Mouse (Mus musculus) stomach, embryonic 14.5 days (tissue): ENCODE measurements around the gene Tex35. TPM values are rescaled to one million over a fixed set of nuclear protein-coding genes. Genes with fewer than 3 reads are reported as not detected.

Experiments used
- ATAC-seq: fragments of 200-750 bp; cut with Nextera tagmentation; 2 replicates; pipeline ENCODE4 v1.8.0; 2017; ENCODE audit warnings: low read depth, moderate TSS enrichment; ENCODE audit not compliant: insufficient number of reproducible peaks, insufficient read depth, low FRiP score
- H3K27ac ChIP-seq: fragments of 300-500 bp; sonication (generic); 2 replicates; pipeline ENCODE4 v1.5.1; 2014; ENCODE audit warnings: mild to moderate bottlenecking, low read length, moderate library complexity, mixed read lengths
- H3K27me3 ChIP-seq: fragments of 300-500 bp; sonication (generic); 2 replicates; pipeline ENCODE4 v1.6.1; 2014; ENCODE audit warnings: low read length, control low read depth, mixed read lengths; ENCODE audit not compliant: control insufficient read depth, insufficient read depth
- H3K36me3 ChIP-seq: fragments of 300-500 bp; sonication (generic); 2 replicates; pipeline ENCODE4 v1.6.1; 2014; ENCODE audit warnings: mild to moderate bottlenecking, control low read depth, low read length, moderate library complexity, mixed read lengths; ENCODE audit not compliant: control insufficient read depth, insufficient read depth
- H3K4me1 ChIP-seq: fragments of 300-500 bp; sonication (generic); 2 replicates; pipeline ENCODE4 v1.6.1; 2014; ENCODE audit warnings: low read length, control low read depth, mixed read lengths; ENCODE audit not compliant: control insufficient read depth, insufficient read depth
- H3K4me2 ChIP-seq: fragments of 300-500 bp; sonication (generic); replicated peaks from 2 replicates; pipeline ENCODE4 v1.6.1; 2014; ENCODE audit warnings: low read depth, low read length, control low read depth
- H3K4me3 ChIP-seq: fragments of 300-500 bp; sonication (generic); 2 replicates; pipeline ENCODE4 v1.5.1; 2014; ENCODE audit warnings: low read depth, low read length, control low read depth
- H3K9ac ChIP-seq: fragments of 300-500 bp; sonication (generic); replicated peaks from 2 replicates; pipeline ENCODE4 v1.6.1; 2014; ENCODE audit warnings: low read depth, mild to moderate bottlenecking, control low read depth, low read length, moderate library complexity, mixed read lengths
- H3K9me3 ChIP-seq: fragments of 300-500 bp; sonication (generic); 2 replicates; pipeline ENCODE4 v1.6.1; 2016; ENCODE audit warnings: low read depth, low read length, control low read depth; ENCODE audit not compliant: control insufficient read depth
- WGBS: fragments of 180-500 bp; shearing (Covaris S2); extraction: QIAGEN DNeasy Blood & Tissue Kit; methylation state at CpG from one replicate; pipeline ENCODE4 v1.1.7; 2014; 5-methylcytosine and 5-hydroxymethylcytosine counted together
- polyA plus RNA-seq: library from polyadenylated mRNA; unstranded; fragments of >200 nt; fragmentation: Nextera tagmentation; extraction: Ambion mirVana; gene quantifications from 2 replicates; pipeline ENCODE4 v1.2.1, GENCODE M21; 2014

Tex35 gene
- polyA plus RNA-seq, 1 experiment from 2014 or later = not detected

- 83% methylated on average over 2 of the region's 2 CpGs for WGBS
These were observed 19.7 kb upstream of the Tex35 start for GRCm38 (mm10) chr1:157128219-157128618.

GRCm38 (mm10) chr1:157123836-157124235 lies 15.4 kb upstream of the Tex35 start:
- no peaks in the 10 kb centered on the region for H3K4me1 ChIP-seq
- no peak overlapping the region for H3K27ac ChIP-seq
- H3K36me3 ChIP-seq = no peaks in the 10 kb centered on the region
- no peaks in the 10 kb centered on the region for H3K9me3 ChIP-seq
- no peaks in the 10 kb centered on the region for H3K27me3 ChIP-seq
- H3K4me3 ChIP-seq = no peak overlapping the region
- ATAC-seq = no peak
- WGBS = 37% methylated on average over 3 of the region's 3 CpGs
- no peak overlapping the region for H3K9ac ChIP-seq
- H3K4me2 ChIP-seq = no peak overlapping the region

More at GRCm38 (mm10) chr1:157128219-157128618, 19.7 kb upstream of the Tex35 start:
- Histone ChIP-seq H3K27ac (no peak overlapping the region), H3K9ac (no peak overlapping the region), H3K36me3 (no peaks in the 10 kb centered on the region), H3K4me1 (no peaks in the 10 kb centered on the region), H3K9me3 (no peaks in the 10 kb centered on the region), H3K4me2 (no peak overlapping the region), H3K4me3 (no peak overlapping the region), H3K27me3 (no peaks in the 10 kb centered on the region)
- no peak for ATAC-seq

- Histone ChIP-seq H3K4me3 (no peak overlapping the region), H3K36me3 (no peaks in the 10 kb centered on the region), H3K27me3 (no peaks in the 10 kb centered on the region), H3K27ac (no peak overlapping the region), H3K4me2 (no peak overlapping the region), H3K9me3 (no peaks in the 10 kb centered on the region), H3K9ac (no peak overlapping the region), H3K4me1 (no peaks in the 10 kb centered on the region)
- ATAC-seq = no peak
- 74% methylated on average over 6 of the region's 6 CpGs for WGBS
These were observed 10.7 kb upstream of the Tex35 start for GRCm38 (mm10) chr1:157119168-157119567.

GRCm38 (mm10) chr1:157117440-157117839 lies 9.0 kb upstream of the Tex35 start:
- no peak overlapping the region for H3K27ac ChIP-seq
- no peak overlapping the region for H3K4me2 ChIP-seq
- H3K36me3 ChIP-seq = no peaks in the 10 kb centered on the region
- no peaks in the 10 kb centered on the region for H3K9me3 ChIP-seq
- H3K9ac ChIP-seq = no peak overlapping the region
- H3K4me3 ChIP-seq = no peak overlapping the region
- no peaks in the 10 kb centered on the region for H3K4me1 ChIP-seq
- no peak for ATAC-seq
- H3K27me3 ChIP-seq = no peaks in the 10 kb centered on the region
- 89% methylated on average over 3 of the region's 3 CpGs for WGBS

GRCm38 (mm10) chr1:157114492-157114891 lies 6.0 kb upstream of the Tex35 start:
- no peaks in the 10 kb centered on the region for H3K36me3 ChIP-seq
- H3K9ac ChIP-seq = no peak overlapping the region
- ATAC-seq = no peak
- 0 out of 2 replicates have a peak, but pooled peaks cover 3% of the 10 kb centered on the region for H3K4me1 ChIP-seq
- no peaks in the 10 kb centered on the region for H3K9me3 ChIP-seq
- no peaks in the 10 kb centered on the region for H3K27me3 ChIP-seq
- no peak overlapping the region for H3K4me3 ChIP-seq
- no peak overlapping the region for H3K4me2 ChIP-seq
- WGBS = 77% methylated on average over 2 of the region's 2 CpGs
- H3K27ac ChIP-seq = no peak overlapping the region

- 64% methylated on average over 6 of the region's 6 CpGs for WGBS
- Histone ChIP-seq H3K36me3 (no peaks in the 10 kb centered on the region), H3K4me2 (no peak overlapping the region), H3K4me1 (0 out of 2 replicates have a peak, but pooled peaks cover 3% of the 10 kb centered on the region), H3K4me3 (no peak overlapping the region), H3K27ac (no peak overlapping the region), H3K9me3 (no peaks in the 10 kb centered on the region), H3K9ac (no peak overlapping the region), H3K27me3 (no peaks in the 10 kb centered on the region)
- ATAC-seq = no peak
These were observed 1.9 kb upstream of the Tex35 start for GRCm38 (mm10) chr1:157110287-157110835.

- H3K4me2 ChIP-seq = peak overlapping the region; percentile 58
- no peaks in the 10 kb centered on the region for H3K9me3 ChIP-seq
- H3K27ac ChIP-seq = no peak overlapping the region
- peak; percentile 82; the same call in 1 of the 2 replicates for ATAC-seq
- no peak overlapping the region for H3K9ac ChIP-seq
- peaks cover 4% of the 10 kb centered on the region; the same call in 1 of the 2 replicates for H3K4me1 ChIP-seq
- peak overlapping the region; percentile 14 for H3K4me3 ChIP-seq
- WGBS = 11% methylated on average over 19 of the region's 19 CpGs
- no peaks in the 10 kb centered on the region for H3K27me3 ChIP-seq
- H3K36me3 ChIP-seq = no peaks in the 10 kb centered on the region
These were observed 7.2 kb downstream of the Tex35 start for GRCm38 (mm10) chr1:157101122-157101865.

- no peaks in the 10 kb centered on the region for H3K4me1 ChIP-seq
- ATAC-seq = no peak
- no peak overlapping the region for H3K4me3 ChIP-seq
- H3K27me3 ChIP-seq = no peaks in the 10 kb centered on the region
- no peak overlapping the region for H3K9ac ChIP-seq
- no peaks in the 10 kb centered on the region for H3K36me3 ChIP-seq
- WGBS = 87% methylated on average over 4 of the region's 4 CpGs
- no peaks in the 10 kb centered on the region for H3K9me3 ChIP-seq
- no peak overlapping the region for H3K4me2 ChIP-seq
- no peak overlapping the region for H3K27ac ChIP-seq
These were observed 12.9 kb downstream of the Tex35 start for GRCm38 (mm10) chr1:157095534-157095933.
